Mouse (Mus musculus) Patski (cell line): ENCODE measurements at regions not wholly inside any gene's neighbourhood (a gene's known extent, or its start where the extent isn't known, plus 50 kb on each side); places are given as distances from the start of the nearest gene placed in this dataset.

Experiments used
- ATAC-seq: fragments of 100-300 bp; one replicate; pipeline ENCODE4 v1.8.0; 2021
- CTCF ChIA-PET: fragments of 350-600 bp; sonication (Branson Sonifier 250); formaldehyde crosslinking; loops from one replicate; lab custom pipeline; 2022; ENCODE audit warnings: inconsistent platforms; lab: Charles Lee
- POLR2A ChIA-PET: fragments of 350-600 bp; sonication (Branson Sonifier 250); formaldehyde crosslinking; loops from one replicate; lab custom pipeline; 2022; ENCODE audit warnings: antibody characterized with exemption, inconsistent platforms; lab: Charles Lee
- DNase-seq: peaks from one replicate; pipeline ENCODE4 v3.0.0-alpha.2; 2011; ENCODE audit warnings: low read depth, low spot score
- H3K27me3 ChIP-seq: fragments of 371-371 bp; one replicate; pipeline ENCODE4 v1.5.1; 2021
- CTCF ChIP-seq: fragments of 100-300 bp; IDR thresholded peaks from one replicate; pipeline ENCODE4 v1.5.1; 2021
- in situ Hi-C: fragments of 300-500 bp; cut with MboI; formaldehyde crosslinking; loops from 3 replicates; pipeline ENCODE4 v1.11.1; 2018; ENCODE audit warnings: low pct_unique_long_range_greater_than_20kb, mixed read lengths

DNA sequence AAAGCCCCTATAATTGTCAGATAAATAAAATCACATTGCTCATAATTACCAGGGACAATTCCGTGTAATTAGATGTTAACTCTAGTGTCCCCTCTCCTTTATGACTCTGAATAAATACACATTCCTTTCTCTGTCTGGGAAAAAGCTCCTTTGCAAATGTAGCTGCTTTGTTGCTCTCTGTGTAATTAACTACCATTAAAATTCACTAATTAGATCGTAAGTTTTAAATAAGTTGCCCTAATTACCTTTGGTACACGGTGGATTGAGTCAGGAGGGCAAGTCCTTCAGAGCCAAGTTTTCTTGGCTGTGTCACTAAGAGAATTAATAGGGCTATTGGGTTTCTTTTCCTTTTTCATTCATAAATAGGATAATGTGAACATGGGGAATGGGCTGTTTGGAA, 834.7 kb downstream of the Tlr4 start:
- ChIA-PET POLR2A (no interaction called here), CTCF (no interaction called here)
- ATAC-seq (no peak), DNase-seq (no peak)
- in situ Hi-C loops: no loop called here
- TF ChIP-seq CTCF: no peak
- no peaks in the 10 kb centered on the region for H3K27me3 ChIP-seq

DNA sequence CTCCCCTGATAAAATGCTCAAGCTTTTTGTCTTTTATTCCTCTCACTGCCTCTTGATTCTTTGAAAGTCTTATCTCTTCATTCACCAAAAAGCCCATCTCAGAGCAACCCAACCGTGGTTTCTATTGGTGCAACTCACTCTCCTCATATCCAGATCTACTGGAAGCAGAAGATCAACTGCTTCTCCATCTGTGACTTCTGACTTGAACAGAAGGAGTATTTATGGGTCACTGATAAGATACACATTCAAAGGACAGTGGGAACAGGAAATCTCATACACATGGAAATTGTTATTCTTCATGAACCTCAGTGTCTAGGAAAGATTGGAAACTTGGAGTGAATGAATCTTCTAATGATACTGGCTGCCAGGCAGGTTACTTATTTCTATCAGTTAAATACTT, 846.6 kb downstream of the Tlr4 start:
- ATAC-seq: no peak
- POLR2A ChIA-PET: no interaction called here

DNA sequence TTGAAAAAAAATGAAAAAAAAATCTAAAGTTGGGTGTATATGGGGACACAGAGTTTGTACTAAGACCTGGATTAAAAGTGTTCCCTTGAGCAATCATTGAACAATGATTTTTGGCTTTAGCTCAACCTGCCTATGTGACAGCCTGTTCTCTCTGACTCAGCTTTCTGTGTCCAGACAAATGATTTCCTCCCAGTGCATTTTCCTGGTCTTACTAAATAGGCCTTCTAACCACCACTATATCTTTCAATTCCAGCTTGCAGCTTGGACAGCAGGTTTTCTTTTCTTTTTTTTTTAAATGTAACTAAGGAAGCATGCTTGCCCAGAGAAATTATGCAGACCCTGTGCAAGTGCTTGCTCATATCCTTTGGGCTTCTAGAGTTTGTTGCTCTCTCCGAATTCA, 850.2 kb downstream of the Tlr4 start:
- CTCF ChIA-PET: no interaction called here
- in situ Hi-C loops: no loop called here
- DNase-seq (no peak), ATAC-seq (no peak)
- TF ChIP-seq CTCF: no peak
- no peaks in the 10 kb centered on the region for H3K27me3 ChIP-seq
- POLR2A ChIA-PET: no interaction called here

More for the DNA sequence above, 846.6 kb downstream of the Tlr4 start:
- CTCF ChIA-PET: no interaction called here
- H3K27me3 ChIP-seq: no peaks in the 10 kb centered on the region
- in situ Hi-C loops: no loop called here
- DNase-seq: no peak
- TF ChIP-seq CTCF: no peak

DNA sequence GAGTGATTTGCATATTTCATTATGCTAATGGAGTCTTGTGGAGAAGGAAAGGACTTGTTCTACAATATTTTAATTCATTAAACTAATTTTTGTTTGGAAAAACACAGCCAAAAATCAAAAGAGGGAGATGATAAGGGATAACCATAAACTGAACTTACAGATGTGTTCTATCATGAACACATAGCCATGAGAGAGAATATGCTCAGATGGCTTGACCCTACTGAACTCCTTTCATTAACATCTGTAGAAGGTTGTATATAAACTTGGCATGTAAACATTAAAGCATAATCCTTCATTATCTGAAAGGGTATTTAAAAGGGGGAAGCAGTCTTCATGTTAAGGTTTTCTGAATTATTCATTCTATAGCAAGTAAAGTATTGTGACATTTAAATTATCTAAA, 871.1 kb downstream of the Tlr4 start:
- TF ChIP-seq CTCF: no peak
- H3K27me3 ChIP-seq: no peaks in the 10 kb centered on the region
- DNase-seq (no peak), ATAC-seq (no peak)
- in situ Hi-C loops: no loop called here
- CTCF ChIA-PET: no interaction called here
- POLR2A ChIA-PET: no interaction called here
